Mouse (Mus musculus) heart, adult 9 months (tissue): ENCODE results near the gene Lrfn5.

ENCODE experiments used
- DNase-seq, 2 experiments: peaks; one replicate each; pipeline ENCODE4 v3.0.0; 2022; ENCODE audit warnings: low spot score in 2 of 2

Lrfn5 gene

GRCm38 (mm10) chr12:61522829-61523370 lies at the start of gene Lrfn5:
Gene Lrfn5 (plus strand): TSS chr12:61523150.
- DNase-seq, result no peak

GRCm38 (mm10) chr12:61521501-61522147 lies 1.3 kb upstream of the Lrfn5 start:
- no peak for DNase-seq

- DNase-seq, result no peak
Observed at GRCm38 (mm10) chr12:61522148-61522828, 662 bp upstream of the Lrfn5 start.

GRCm38 (mm10) chr12:61523631-61524182 lies 757 bp downstream of the Lrfn5 start:
- DNase-seq, result no peak

- no peak for DNase-seq
Observed at GRCm38 (mm10) chr12:61524183-61524651, 1.3 kb downstream of the Lrfn5 start.

- no peak for DNase-seq
Observed at GRCm38 (mm10) chr12:61526199-61526598, 3.2 kb downstream of the Lrfn5 start.

- DNase-seq, result no peak
Observed at GRCm38 (mm10) chr12:61579949-61580348, 57.0 kb downstream of the Lrfn5 start.

GRCm38 (mm10) chr12:61600305-61600704 lies 77.4 kb downstream of the Lrfn5 start:
- DNase-seq, result no peak

- no peak for DNase-seq
Observed at GRCm38 (mm10) chr12:61607871-61608270, 84.9 kb downstream of the Lrfn5 start.

- DNase-seq, result no peak
Observed at GRCm38 (mm10) chr12:61610081-61610480, 87.1 kb downstream of the Lrfn5 start.

- no peak for DNase-seq
Observed at GRCm38 (mm10) chr12:61624532-61624931, 101.6 kb downstream of the Lrfn5 start.

- DNase-seq, result no peak
Observed at GRCm38 (mm10) chr12:61654380-61654779, 131.4 kb downstream of the Lrfn5 start.

GRCm38 (mm10) chr12:61723158-61723557 lies 200.2 kb downstream of the Lrfn5 start:
- DNase-seq, result no peak

GRCm38 (mm10) chr12:61807073-61807605 lies 284.2 kb downstream of the Lrfn5 start:
- DNase-seq, result no peak

- DNase-seq, result no peak
Observed at GRCm38 (mm10) chr12:61823601-61824000, 300.7 kb downstream of the Lrfn5 start.

- no peak for DNase-seq
Observed at GRCm38 (mm10) chr12:61826311-61826710, 303.4 kb downstream of the Lrfn5 start.

- no peak for DNase-seq
Observed at GRCm38 (mm10) chr12:61842599-61843291, 319.8 kb downstream of the Lrfn5 start.

- no peak for DNase-seq
Observed at GRCm38 (mm10) chr12:61854183-61854582, 331.2 kb downstream of the Lrfn5 start.
